Mouse (Mus musculus) heart, embryonic 15.5 days (tissue): ENCODE data around the gene Trove2. TPM values are rescaled to one million over a fixed set of nuclear protein-coding genes. Genes with fewer than 3 reads are reported as not detected.

ENCODE experiments used
- ATAC-seq: fragments of 200-750 bp; cut with Nextera tagmentation; replicated peaks from 2 replicates; pipeline ENCODE4 v1.8.0; 2017; ENCODE audit warnings: low read depth, moderate TSS enrichment; ENCODE audit not compliant: insufficient number of reproducible peaks, insufficient read depth, low FRiP score
- H3K27ac ChIP-seq: fragments of 300-500 bp; sonication (generic); 2 replicates; pipeline ENCODE4 v1.5.1; 2015; ENCODE audit warnings: mild to moderate bottlenecking, inconsistent platforms
- H3K27me3 ChIP-seq: fragments of 300-500 bp; sonication (generic); 2 replicates; pipeline ENCODE4 v1.6.1; 2015; ENCODE audit warnings: inconsistent platforms
- H3K36me3 ChIP-seq: fragments of 300-500 bp; sonication (generic); 2 replicates; pipeline ENCODE4 v1.6.1; 2015; ENCODE audit warnings: mild to moderate bottlenecking, inconsistent platforms
- H3K4me1 ChIP-seq: fragments of 300-500 bp; sonication (generic); replicated peaks from 2 replicates; pipeline ENCODE4 v1.6.1; 2015; ENCODE audit warnings: inconsistent platforms
- H3K4me2 ChIP-seq: fragments of 300-500 bp; sonication (generic); 2 replicates; pipeline ENCODE4 v1.6.1; 2015; ENCODE audit warnings: inconsistent platforms, mild to moderate bottlenecking, moderate library complexity
- H3K4me3 ChIP-seq: fragments of 300-500 bp; sonication (generic); 2 replicates; pipeline ENCODE4 v1.5.1; 2015; ENCODE audit warnings: mild to moderate bottlenecking, inconsistent platforms
- H3K9ac ChIP-seq: fragments of 300-500 bp; sonication (generic); 2 replicates; pipeline ENCODE4 v1.6.1; 2015; ENCODE audit warnings: mild to moderate bottlenecking, inconsistent platforms
- H3K9me3 ChIP-seq: fragments of 300-500 bp; sonication (generic); replicated peaks from 2 replicates; pipeline ENCODE4 v1.6.1; 2016; ENCODE audit warnings: inconsistent platforms
- WGBS: fragments of 180-500 bp; shearing (Covaris S2); methylation state at CpG from one replicate; pipeline ENCODE4 v1.1.7; 2015; ENCODE audit warnings: mixed read lengths; 5-methylcytosine and 5-hydroxymethylcytosine counted together
- polyA plus RNA-seq: library from polyadenylated mRNA; unstranded; fragments of >200 nt; fragmentation: Nextera tagmentation; extraction: Ambion mirVana; gene quantifications from 2 replicates; pipeline ENCODE4 v1.2.1, GENCODE M21; 2015

Trove2 gene
- polyA plus RNA-seq, 1 experiment from 2014 or later: 12.7 TPM

DNA sequence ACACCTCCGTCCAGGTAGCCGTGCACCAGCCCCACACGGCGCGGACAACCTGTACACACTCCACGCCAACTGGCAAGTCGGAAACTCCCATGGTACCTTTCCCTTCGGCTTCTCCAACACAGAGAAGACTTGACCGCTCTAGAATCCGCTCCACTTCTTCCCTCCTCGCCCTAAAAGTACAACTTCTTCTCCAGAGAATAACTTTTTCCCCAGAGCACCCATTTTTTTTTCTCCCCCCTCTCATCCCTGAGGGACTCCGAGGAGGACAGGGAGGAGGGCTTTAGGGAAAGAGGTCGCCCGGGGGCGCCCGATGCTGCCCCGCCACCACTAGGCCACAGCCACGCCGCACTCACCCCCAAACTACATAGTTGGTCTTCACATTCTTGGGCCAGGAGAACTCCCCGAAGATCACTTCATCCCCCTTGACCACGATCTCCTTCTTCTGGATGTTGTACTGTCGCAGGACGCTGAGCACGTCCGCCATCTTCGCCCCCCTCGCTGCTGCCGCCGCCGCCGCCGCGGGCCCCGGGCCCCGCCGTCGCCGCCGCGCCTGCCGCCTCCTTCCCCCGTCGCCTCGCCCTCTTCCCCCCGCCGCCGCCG, 74.6 kb downstream of the Trove2 start:
- 1% methylated on average over 46 of the region's 48 CpGs for WGBS
- peak overlapping the region; percentile 76 for H3K4me3 ChIP-seq
- H3K4me1 ChIP-seq: peaks cover 7% of the 10 kb centered on the region; the same call in 1 of the 2 replicates

DNA sequence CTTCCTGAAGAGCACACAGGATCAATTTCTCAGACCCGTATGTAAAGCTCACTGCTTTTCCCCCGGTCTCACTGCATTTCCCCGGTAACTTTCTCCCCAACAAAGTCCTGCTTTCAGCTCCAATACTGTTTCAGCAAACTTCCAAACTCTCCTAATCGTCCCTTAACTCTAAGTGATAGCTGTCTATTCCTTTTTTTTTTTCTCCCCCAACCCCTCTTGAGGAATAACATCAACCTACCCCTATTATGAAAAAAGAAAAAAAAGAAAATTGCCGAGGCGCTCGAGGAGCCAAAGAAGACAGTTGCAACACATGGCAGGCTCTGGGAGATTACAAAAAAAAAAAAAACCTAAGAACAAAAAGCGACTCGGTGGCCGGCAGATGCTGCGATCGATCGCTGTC, 75.1 kb downstream of the Trove2 start:
- no peak for ATAC-seq
- Histone ChIP-seq H3K4me2 (peak overlapping the region; percentile 73), H3K27ac (peak overlapping the region; percentile 91), H3K36me3 (peaks cover 12% of the 10 kb centered on the region; the same call in 1 of the 2 replicates), H3K27me3 (no peaks in the 10 kb centered on the region), H3K9ac (peak overlapping the region; percentile 84), H3K4me3 (peak overlapping the region; percentile 76), H3K4me1 (peaks cover 7% of the 10 kb centered on the region; the same call in 1 of the 2 replicates), H3K9me3 (no peaks in the 10 kb centered on the region)
- whole genome bisulfite sequencing: under 1% methylated on average over 13 of the region's 13 CpGs

More for the DNA sequence above, 74.6 kb downstream of the Trove2 start:
- peak; percentile 56 for ATAC-seq
- H3K9me3 ChIP-seq: no peaks in the 10 kb centered on the region
- H3K27ac ChIP-seq: peak overlapping the region; percentile 91
- H3K27me3 ChIP-seq: no peaks in the 10 kb centered on the region
- peak overlapping the region; percentile 73 for H3K4me2 ChIP-seq
- peaks cover 7% of the 10 kb centered on the region; the same call in 1 of the 2 replicates for H3K36me3 ChIP-seq
- H3K9ac ChIP-seq: peak overlapping the region; percentile 84

Other genes starting within 250 kb of the Trove2 start
- gene B3galt2, start 136.4 kb downstream of the Trove2 start, polyA plus RNA-seq: 0.18 TPM in 2 replicates
- 17.6 and 19.8 TPM in 2 replicates for gene Cdc73, start 74.2 kb downstream of the Trove2 start, polyA plus RNA-seq
- gene Glrx2, start 60.7 kb downstream of the Trove2 start, polyA plus RNA-seq: 78.9 and 103 TPM in 2 replicates
- 60.1 and 67.7 TPM in 2 replicates for gene Uchl5, start 204 bp upstream of the Trove2 start, polyA plus RNA-seq
- 28.6 and 30.4 TPM in 2 replicates for gene Rgs2, start 227.1 kb upstream of the Trove2 start, polyA plus RNA-seq